Mouse (Mus musculus) E14TG2a.4 (cell line): Measurements from ENCODE around the gene Ggta1.

Source experiments
- CTCF ChIP-seq: conservative IDR thresholded peaks from 2 replicates; pipeline ENCODE4 v1.5.1; 2014; ENCODE audit warnings: low read length
- POU5F1 ChIP-seq: IDR thresholded peaks from 2 replicates; pipeline ENCODE4 v1.6.1; 2014; ENCODE audit warnings: low read length, borderline replicate concordance

GRCm38 (mm10) chr2:35477999-35478811 lies 15.2 kb upstream of the Ggta1 start:
- TF ChIP-seq CTCF, result no peak
- TF ChIP-seq POU5F1, result no peak
